Mouse (Mus musculus) T-helper 17 cell (primary cell): Measurements from ENCODE around the gene Zfp507.

ENCODE experiments used
- in situ Hi-C, 2 experiments: fragments of 300-600 bp; cut with MboI, MseI; formaldehyde crosslinking; loops; 1 replicate in 1 of 2; 2 replicates in 1 of 2; pipeline ENCODE4 v1.15.1; 2025; ENCODE audit warnings: high pct_unique_total_duplicates in 2 of 2

Gene Zfp507

GRCm38 (mm10) chr7:35802906-35803595 lies at the start of gene Zfp507:
Gene Zfp507 (minus strand): TSS chr7:35803003.
- in situ Hi-C loops: no loop called here

- in situ Hi-C loops: loop anchor here in 1 of 2 experiments (10.0 kb wide), 1 partner anchor 186 kb away; no protein-coding TSS in a partner anchor
Observed at GRCm38 (mm10) chr7:35850426-35850825, 47.6 kb upstream of the Zfp507 start.

DNA sequence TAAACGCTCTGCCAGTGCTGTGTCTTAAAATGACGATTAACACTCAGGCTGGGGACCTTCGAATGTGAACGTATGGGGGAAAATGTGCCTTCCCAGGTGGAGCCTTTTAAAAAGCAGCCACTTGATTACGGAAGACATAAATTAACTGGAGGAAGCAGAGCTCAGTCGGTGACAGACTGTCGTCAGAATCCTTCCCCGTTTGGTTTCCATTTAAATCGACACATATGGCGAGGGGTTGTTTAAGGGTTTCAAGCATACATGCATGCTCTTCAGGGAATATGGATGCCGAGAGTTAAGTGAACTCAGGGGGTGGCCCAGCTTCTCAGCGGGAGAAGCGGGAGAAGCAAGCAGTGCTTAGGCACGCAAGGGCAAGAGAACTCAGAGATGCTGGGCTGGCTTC lies 45.7 kb upstream of the Zfp507 start:
- in situ Hi-C loops: no loop called here

GRCm38 (mm10) chr7:35840504-35840903 lies 37.7 kb upstream of the Zfp507 start:
- in situ Hi-C loops: no loop called here

- in situ Hi-C loops: no loop called here
Observed at GRCm38 (mm10) chr7:35836851-35837250, 34.0 kb upstream of the Zfp507 start.

- in situ Hi-C loops: no loop called here
Observed at GRCm38 (mm10) chr7:35836415-35836814, 33.6 kb upstream of the Zfp507 start.

GRCm38 (mm10) chr7:35830119-35830518 lies 27.3 kb upstream of the Zfp507 start:
- in situ Hi-C loops: no loop called here

- in situ Hi-C loops: no loop called here
Observed at GRCm38 (mm10) chr7:35823906-35824305, 21.1 kb upstream of the Zfp507 start.

- in situ Hi-C loops: no loop called here
Observed at GRCm38 (mm10) chr7:35822320-35822719, 19.5 kb upstream of the Zfp507 start.

- in situ Hi-C loops: no loop called here
Observed at GRCm38 (mm10) chr7:35821357-35821756, 18.6 kb upstream of the Zfp507 start.

- in situ Hi-C loops: no loop called here
Observed at GRCm38 (mm10) chr7:35819486-35819885, 16.7 kb upstream of the Zfp507 start.

DNA sequence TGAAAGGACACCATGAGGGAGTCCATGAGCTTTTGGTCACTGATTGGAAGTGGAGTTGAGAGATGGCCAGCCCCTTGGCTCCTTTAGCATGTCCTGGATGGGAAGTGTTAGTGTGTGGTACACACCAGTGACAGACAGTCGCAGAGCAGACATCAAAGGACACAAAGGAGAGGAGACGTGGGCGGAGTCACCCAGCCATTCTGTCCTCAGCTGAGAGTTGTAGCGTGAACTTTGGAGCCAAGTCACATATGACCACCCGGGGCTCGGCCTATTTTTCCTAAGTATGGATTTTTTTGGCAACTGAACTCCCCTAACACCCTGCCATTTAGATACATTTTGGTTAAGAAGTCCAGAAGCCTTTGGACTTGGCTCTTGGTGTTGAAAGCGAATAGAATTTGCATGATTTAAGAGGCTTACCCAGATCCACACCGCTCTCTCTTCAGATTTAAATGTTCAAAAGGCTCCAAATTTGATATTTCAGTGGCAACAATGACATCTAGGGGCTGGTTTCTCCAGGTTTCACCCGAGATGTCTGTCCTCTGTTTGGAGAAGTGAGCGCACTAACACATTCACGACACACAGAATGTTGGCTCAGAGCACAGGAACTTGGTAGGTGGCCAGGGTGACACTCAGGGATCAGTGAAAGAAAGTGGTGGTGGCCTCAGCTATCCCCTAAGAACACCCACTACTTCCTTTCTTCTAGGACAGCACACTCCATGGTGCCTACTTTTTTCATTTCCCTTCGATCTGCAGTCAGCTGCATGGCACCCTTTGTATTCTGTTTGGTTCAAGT lies 12.2 kb upstream of the Zfp507 start:
- in situ Hi-C loops: no loop called here

GRCm38 (mm10) chr7:35813306-35813705 lies 10.5 kb upstream of the Zfp507 start:
- in situ Hi-C loops: no loop called here

GRCm38 (mm10) chr7:35810736-35811135 lies 7.9 kb upstream of the Zfp507 start:
- in situ Hi-C loops: no loop called here

GRCm38 (mm10) chr7:35804206-35804605 lies 1.4 kb upstream of the Zfp507 start:
- in situ Hi-C loops: no loop called here

DNA sequence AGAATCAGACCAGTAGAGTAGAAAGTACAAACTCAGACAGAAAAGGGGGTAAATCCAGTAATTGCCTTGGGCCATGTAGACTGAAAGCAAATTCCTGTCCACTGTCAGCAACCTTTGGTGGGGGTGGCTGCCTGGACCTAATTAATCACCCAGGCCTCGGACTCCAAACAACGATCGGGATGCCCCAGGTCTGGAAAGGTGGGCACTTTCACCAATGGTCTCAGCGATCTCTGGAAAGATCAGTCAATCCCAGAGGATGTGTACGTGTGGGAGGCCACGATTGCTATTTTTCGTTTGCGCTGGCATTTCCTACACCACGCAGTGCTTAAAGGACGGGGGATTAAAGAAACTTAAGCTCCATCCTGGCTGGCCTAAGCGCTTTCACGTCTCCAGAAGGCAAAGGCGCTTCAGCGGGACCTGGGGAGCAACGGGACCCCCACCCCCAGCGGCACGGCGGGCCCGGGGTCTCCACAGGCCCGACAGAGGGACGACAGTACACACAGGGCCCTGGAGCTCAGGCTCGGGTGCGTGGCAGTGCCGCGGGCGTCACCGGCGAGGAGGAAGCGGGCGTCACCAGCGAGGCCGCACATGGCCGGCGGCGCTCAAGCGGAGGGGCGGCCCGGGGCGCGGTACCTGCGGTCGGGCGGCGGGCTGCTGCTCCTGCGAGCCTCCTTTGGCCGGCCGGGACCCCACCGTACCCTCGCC lies 450 bp downstream of the Zfp507 start:
- in situ Hi-C loops: no loop called here

GRCm38 (mm10) chr7:35796123-35796522 lies 6.7 kb downstream of the Zfp507 start:
- in situ Hi-C loops: loop anchor here in 1 of 2 experiments (25.0 kb wide), 1 partner anchor 1409 kb away; the partner anchor contains the start of gene Lsm14a

- in situ Hi-C loops: loop anchor here in 1 of 2 experiments (25.0 kb wide), 1 partner anchor 1407 kb away; the partner anchor contains the start of gene Lsm14a
Observed at GRCm38 (mm10) chr7:35794145-35794664, 8.6 kb downstream of the Zfp507 start.

DNA sequence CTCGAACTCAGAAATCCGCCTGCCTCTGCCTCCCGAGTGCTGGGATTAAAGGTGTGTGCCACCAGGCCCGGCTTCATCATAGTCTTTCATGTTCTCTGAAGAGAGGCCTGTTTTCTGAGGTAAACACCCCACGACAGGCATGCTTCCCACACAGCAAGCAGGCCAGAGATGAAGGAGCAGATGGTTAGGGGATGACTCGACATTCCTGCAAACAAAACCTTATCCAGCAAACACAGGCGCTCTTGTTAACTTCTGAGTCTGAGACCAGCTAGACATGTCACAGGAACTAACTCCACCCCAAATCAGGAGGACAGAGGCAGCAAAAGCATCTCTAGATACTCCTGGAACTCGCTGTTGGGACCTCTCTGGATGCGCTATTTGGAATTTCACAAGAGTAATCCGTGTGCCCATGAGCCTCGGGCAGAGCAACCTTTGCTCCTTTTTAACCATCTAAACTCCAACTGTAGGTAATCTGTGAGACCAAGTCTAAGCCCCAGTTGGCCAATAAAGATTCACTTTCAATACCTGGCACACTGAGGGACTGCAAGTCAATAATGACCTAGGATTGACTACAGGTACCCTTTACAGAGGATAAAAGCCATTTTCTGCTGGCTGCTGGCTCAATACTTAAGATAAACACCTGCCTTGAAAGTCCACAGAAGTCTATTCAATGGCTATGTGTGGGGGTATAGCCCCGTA lies 10.5 kb downstream of the Zfp507 start:
- in situ Hi-C loops: loop anchor here in 1 of 2 experiments (25.0 kb wide), 1 partner anchor 1405 kb away; the partner anchor contains the start of gene Lsm14a

DNA sequence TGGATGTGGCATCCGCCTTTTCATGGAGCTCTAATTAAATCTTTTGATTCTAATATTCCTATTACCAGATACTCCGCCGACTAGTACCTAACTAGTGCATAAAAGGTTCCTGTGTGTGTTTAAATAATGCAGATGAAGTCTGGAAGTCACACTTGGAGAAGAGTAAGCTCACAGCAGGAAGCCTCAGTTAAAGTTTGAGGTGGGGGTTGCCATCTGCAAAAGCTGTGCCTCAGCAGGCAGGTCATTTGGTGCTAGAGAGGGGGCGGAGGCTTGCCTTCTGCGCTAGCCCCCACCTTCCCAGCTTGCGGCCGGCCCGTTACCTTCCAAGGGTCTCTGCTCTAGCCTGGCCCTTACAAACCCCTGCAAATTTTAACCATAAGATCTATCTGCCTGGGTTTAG lies 11.9 kb downstream of the Zfp507 start:
- in situ Hi-C loops: loop anchor here in 1 of 2 experiments (25.0 kb wide), 1 partner anchor 1404 kb away; the partner anchor contains the start of gene Lsm14a

DNA sequence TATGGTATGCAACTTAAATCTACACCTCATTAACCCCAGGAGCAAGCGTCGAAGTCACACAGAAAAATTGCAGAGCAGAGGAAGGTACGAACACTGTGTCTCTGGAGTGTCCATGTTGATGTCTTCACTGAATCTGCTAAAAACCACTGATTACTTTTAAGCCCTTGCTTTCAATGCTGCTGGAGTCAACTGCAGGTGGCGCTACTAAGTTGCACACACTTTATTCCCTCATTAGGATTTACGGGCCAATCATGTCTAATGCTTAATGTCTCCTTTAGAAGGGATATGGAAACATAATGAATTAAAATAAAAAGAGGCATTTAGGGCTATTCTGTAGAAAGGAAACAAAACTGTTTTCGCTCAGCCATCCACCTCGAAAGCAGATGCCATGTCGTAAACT lies 12.6 kb downstream of the Zfp507 start:
- in situ Hi-C loops: loop anchor here in 1 of 2 experiments (25.0 kb wide), 1 partner anchor 1403 kb away; the partner anchor contains the start of gene Lsm14a
